Comparison of ENCODE assay signal across 14 mouse cellular contexts in the genomic region with DNA sequence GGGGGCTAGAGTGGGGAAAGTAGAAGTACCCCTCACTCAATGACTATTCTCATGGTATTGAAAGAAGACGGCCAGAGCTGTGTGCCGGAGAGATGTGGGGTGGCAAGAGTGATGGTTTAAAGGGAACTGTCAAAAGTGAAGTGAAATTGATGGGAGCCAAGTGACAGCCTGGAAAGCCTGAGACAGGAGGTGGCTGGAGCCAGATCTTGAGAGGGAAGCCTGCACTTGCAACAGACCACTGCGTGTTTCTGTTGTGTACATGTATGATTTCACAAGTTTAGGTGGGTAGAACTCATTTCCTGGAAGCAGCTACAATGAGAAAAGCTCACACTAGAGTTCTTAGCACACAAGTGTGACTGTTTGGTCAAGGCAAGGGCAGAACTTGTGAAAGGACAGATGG.
"Had no signal": no experiment of that assay in that cellular context is flagged by ENCODE, and none has a peak within 500 bp of the region (broad histone marks: within the 10 kb centered on the region; RNA-seq: fewer than 3 reads in every experiment).

No protein-coding gene starts in this region.

- DNase-seq: kidney, adult 11 months; kidney, adult 9 months; kidney, postnatal 14 days; kidney, postnatal 4 days; left cerebral cortex, postnatal 4 days; liver, postnatal 0 days; lung, embryonic 14.5 days; lung, postnatal 14 days; retina, postnatal 1 day; right cerebral cortex, postnatal 25 days; thymus, adult 18-20 months; thymus, postnatal 4 days had no signal

- ATAC-seq: intestine, embryonic 15.5 days; liver, postnatal 0 days; midbrain, embryonic 15.5 days had no signal
